Mouse (Mus musculus): ENCODE measurements around the gene Ubald1.

Gene Ubald1

DNA sequence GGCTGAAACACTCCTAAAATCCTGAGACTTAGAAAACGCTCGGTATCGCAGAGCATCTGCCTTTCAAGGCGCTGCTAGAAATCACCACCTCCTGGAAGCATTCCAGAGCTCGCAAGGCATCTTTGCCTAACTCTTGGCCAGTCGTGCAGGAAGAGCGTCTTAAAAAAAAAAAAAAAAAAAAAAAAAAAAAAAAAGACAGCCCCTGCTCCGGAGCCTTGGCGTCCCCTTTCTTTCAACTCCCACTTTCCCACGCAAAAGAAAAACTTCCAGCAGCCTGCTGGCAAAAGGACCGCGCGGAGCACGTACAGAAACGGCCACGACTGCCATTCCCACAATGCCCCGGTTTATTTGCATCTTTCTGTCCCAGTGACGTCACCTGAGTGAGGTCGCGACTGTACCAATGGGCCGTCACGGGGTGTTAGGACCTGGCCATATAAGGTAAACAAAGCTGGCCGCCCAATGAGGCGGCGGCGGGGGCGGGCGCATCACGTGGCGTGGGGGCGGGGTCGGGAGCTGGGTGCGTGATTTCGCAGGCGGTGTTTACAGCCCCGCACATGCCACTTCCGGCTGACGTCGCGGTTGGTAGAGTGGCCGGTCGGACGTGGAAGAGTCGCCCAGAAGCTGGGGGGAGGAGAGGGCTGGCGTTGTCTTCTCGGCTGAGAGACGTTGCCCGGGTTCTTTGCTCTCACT is at the start of gene Ubald1:
TSS of gene Ubald1 (minus strand) at position 180 of the 690 bp plus-strand sequence.
- peak; percentile 99 for DNase-seq (ENCODE audit: extremely low spot score)

DNA sequence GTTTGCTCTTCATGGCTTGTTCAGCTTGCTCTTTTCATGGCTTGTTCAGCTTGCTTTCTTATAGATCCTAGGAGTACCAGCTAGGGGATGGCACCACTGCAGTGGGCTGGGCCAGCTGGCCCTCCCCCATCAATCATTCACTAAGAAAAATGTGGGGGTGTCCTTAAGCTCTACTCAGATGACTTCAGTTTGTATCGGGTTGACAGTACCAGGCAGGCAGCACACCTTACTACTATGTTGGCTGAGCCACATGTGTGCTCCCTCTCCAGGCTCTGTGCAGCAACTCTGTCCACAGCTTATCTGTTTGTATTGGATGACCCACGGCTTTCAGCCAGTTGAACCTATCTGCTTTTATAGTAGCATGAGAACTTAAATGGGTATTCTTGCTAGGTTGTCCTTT is 48.4 kb upstream of the Ubald1 start:
- DNase-seq (ENCODE audit: extremely low spot score), result no peak

- no peak for DNase-seq (ENCODE audit: extremely low spot score)
Measured at GRCm38 (mm10) chr16:4927967-4928366, 47.9 kb upstream of the Ubald1 start.

- no peak for DNase-seq (ENCODE audit: extremely low spot score)
Measured at GRCm38 (mm10) chr16:4923996-4924395, 43.9 kb upstream of the Ubald1 start.

- DNase-seq (ENCODE audit: extremely low spot score), result no peak
Measured at GRCm38 (mm10) chr16:4922481-4922880, 42.4 kb upstream of the Ubald1 start.

DNA sequence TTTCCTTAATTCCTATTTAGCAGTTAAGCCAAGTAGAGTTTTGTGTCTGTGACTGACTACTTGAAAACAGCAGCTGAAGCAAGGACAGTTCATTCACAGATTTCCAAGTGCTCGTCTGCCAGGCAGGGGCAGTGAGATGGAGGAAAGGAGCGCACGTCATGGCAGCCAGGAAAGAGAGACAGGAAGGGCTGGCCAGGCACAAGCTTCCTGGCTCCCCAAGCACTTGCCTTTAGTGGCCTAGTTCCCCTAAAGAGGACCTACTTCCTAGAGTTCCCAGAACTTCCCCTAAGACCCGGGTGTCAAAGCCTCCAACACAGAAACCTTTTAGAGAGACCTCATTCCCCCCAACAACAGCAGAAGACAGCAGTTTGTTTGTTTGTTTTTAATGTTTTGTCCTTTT is 40.4 kb upstream of the Ubald1 start:
- no peak for DNase-seq (ENCODE audit: extremely low spot score)

DNA sequence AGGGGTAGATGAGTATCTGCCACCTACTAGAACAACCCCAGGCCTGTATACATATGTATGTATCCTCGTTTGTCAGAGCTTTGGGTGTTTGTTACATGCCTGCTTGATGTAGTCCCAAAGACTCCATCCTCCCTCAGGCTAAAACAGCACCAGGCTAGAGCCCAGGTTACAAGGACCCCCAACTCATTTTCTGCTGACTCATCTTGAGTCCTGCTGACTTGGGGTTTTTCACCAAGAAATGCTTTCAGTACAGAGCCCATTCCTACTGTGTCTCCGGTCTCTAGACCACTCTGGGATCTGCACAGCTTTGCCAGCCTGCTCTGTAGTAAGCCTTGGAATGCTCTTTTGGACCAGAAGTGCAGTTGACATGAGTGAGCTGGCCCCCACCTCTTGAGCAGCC is 36.5 kb upstream of the Ubald1 start:
- DNase-seq (ENCODE audit: extremely low spot score), result no peak

DNA sequence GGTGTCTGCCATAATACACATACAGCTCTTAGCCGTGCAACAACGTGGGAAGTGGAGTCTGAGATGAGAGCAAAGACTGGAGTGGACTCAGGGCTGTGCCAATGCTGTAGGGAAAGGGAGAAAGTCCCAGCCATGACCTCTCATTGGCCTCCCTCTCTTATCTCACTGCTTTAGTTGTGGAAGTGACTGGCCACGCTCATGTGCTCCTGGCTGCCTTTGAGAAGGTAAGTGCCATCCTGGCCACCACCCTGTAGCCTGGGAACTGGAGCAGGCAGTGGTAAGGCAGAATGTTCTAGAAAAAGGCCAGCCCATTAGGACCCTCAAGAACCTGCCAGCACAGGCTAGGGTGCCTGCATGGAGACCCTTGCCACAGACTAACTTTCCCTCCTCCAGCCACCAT is 35.8 kb upstream of the Ubald1 start:
- no peak for DNase-seq (ENCODE audit: extremely low spot score)

DNA sequence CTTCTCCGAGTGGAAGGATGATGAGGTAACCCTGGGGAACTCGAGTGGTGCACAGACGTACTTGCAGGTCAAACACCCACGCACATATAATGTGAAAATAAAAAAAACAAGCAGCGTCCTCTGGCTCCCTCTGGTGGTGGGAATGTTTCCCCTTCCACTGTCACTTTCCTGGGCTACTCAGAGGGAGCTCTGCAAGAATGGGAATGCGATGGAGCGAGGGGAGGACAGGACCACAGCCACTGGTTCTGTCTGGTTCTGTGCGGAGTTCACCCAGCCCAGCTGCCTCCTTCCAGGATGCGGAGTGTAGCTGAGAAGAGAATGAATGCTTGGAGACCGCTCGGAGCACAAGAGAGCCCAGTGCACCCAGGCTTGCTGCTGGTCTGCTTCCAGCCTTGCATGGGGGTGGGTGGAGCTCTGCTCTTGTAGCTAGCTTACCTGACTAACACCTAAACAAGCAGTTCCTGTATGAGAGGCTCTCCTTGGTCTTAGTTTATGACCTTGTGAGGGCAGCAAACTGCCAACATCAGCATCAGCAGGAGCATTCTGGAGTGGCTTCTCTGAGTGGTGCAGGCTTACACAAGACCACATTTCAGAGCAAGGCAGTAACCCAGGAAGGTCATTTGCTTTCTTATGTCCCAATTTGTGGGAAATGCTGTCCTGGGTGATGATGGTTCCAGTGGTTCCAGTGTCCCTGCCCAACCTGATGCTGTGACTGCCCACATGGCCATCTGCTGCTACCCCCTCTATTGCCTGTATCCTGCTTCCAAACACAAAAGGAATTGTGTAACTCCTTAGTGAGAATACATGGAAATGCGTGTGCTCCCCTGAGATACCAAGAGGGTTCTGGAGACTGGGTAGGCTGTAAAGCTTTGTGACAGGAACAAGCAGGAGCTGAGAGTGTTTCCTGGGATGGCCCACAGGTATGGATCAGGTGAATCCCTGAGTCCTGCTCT is 33.9 kb upstream of the Ubald1 start:
- peak; percentile 80 for DNase-seq (ENCODE audit: extremely low spot score)

GRCm38 (mm10) chr16:4912907-4913782 is 33.0 kb upstream of the Ubald1 start:
- DNase-seq (ENCODE audit: extremely low spot score), result peak; percentile 19

GRCm38 (mm10) chr16:4912074-4912648 is 32.0 kb upstream of the Ubald1 start:
- no peak for DNase-seq (ENCODE audit: extremely low spot score)

- DNase-seq (ENCODE audit: extremely low spot score), result no peak
Measured at GRCm38 (mm10) chr16:4910758-4911157, 30.6 kb upstream of the Ubald1 start.

GRCm38 (mm10) chr16:4909745-4910144 is 29.6 kb upstream of the Ubald1 start:
- no peak for DNase-seq (ENCODE audit: extremely low spot score)

- DNase-seq (ENCODE audit: extremely low spot score), result no peak
Measured at GRCm38 (mm10) chr16:4907972-4908371, 27.9 kb upstream of the Ubald1 start.

- no peak for DNase-seq (ENCODE audit: extremely low spot score)
Measured at GRCm38 (mm10) chr16:4907386-4907785, 27.3 kb upstream of the Ubald1 start.

GRCm38 (mm10) chr16:4906559-4906958 is 26.4 kb upstream of the Ubald1 start:
- DNase-seq (ENCODE audit: extremely low spot score), result no peak

DNA sequence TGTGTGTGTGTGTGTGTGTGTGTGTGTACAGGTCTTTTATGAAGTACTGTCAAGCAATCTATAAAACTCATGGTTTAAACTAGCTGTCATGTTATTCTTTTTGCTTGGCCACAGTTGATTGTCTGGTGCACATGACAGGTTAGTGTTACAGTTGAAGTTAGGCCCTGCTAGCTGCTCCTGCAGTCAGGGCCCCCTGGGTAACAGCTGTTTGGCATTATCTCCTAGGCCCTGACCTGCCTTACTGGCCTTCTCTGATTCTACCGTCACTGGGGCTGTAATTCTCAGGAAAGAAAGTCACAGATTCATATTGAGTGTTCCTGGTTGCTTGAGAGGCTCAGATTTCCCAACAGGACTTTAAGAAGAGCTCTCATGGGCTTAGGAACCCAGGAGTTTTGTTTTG is 25.5 kb upstream of the Ubald1 start:
- no peak for DNase-seq (ENCODE audit: extremely low spot score)

- DNase-seq (ENCODE audit: extremely low spot score), result no peak
Measured at GRCm38 (mm10) chr16:4904878-4905277, 24.8 kb upstream of the Ubald1 start.

GRCm38 (mm10) chr16:4903491-4904102 is 23.5 kb upstream of the Ubald1 start:
- no peak for DNase-seq (ENCODE audit: extremely low spot score)

DNA sequence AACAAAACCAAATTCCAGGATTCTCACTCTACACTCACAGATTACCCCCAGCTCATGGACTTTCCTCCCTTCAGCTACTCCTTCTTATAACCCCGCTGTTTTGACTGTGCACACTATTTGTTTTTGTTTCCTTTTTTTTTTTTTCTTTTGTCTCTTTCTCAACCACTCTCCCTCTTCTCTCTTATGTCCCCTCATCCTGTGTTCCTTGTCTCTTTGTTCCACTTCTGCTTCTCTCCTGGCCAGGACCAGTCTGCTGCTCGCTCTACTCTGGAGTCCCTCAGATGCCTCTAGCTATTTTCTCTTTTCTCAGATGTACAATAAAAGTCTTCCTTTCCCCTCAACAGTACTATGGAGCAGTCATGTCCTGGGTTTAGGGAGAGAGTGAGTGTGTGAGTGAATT is 22.3 kb upstream of the Ubald1 start:
- DNase-seq (ENCODE audit: extremely low spot score), result no peak

- no peak for DNase-seq (ENCODE audit: extremely low spot score)
Measured at GRCm38 (mm10) chr16:4901167-4901566, 21.1 kb upstream of the Ubald1 start.

Data from embryo, embryonic 9.5 days (tissue).